Mouse (Mus musculus) forebrain, postnatal 0 days (tissue): ENCODE measurements at regions not wholly inside any gene's neighbourhood (a gene's known extent, or its start where the extent isn't known, plus 50 kb on each side); places are given as distances from the start of the nearest gene placed in this dataset.

Source experiments
- ATAC-seq: fragments of 200-750 bp; cut with Nextera tagmentation; 2 replicates; pipeline ENCODE4 v1.8.0; 2017; ENCODE audit warnings: mild to moderate bottlenecking, moderate library complexity
- DNase-seq: peaks from one replicate; pipeline ENCODE4 v3.0.0-alpha.2; 2015
- H3K27ac ChIP-seq: fragments of 300-500 bp; sonication (generic); 2 replicates; pipeline ENCODE4 v1.5.1; 2014; ENCODE audit warnings: low read depth, mild to moderate bottlenecking, antibody characterized with exemption, low read length, moderate library complexity, mixed read lengths
- H3K27me3 ChIP-seq: fragments of 300-500 bp; sonication (generic); 2 replicates; pipeline ENCODE4 v1.6.1; 2014; ENCODE audit warnings: mild to moderate bottlenecking, low read length, mixed read lengths; ENCODE audit not compliant: insufficient read depth
- H3K36me3 ChIP-seq: fragments of 300-500 bp; sonication (generic); 2 replicates; pipeline ENCODE4 v1.6.1; 2014; ENCODE audit warnings: mild to moderate bottlenecking, moderate library complexity; ENCODE audit not compliant: insufficient read depth
- H3K4me1 ChIP-seq: fragments of 300-500 bp; sonication (generic); 2 replicates; pipeline ENCODE4 v1.6.1; 2014; ENCODE audit warnings: antibody characterized with exemption; ENCODE audit not compliant: insufficient read depth
- H3K4me2 ChIP-seq: fragments of 300-500 bp; sonication (generic); 2 replicates; pipeline ENCODE4 v1.6.1; 2014; ENCODE audit warnings: low read depth, mild to moderate bottlenecking, moderate library complexity
- H3K4me3 ChIP-seq: fragments of 300-500 bp; sonication (generic); 2 replicates; pipeline ENCODE4 v1.5.1; 2014; ENCODE audit warnings: low read depth, low read length, mixed read lengths
- H3K9ac ChIP-seq: fragments of 300-500 bp; sonication (generic); 2 replicates; pipeline ENCODE4 v1.6.1; 2014; ENCODE audit warnings: mild to moderate bottlenecking
- H3K9me3 ChIP-seq: fragments of 300-500 bp; sonication (generic); 2 replicates; pipeline ENCODE4 v1.6.1; 2016; ENCODE audit warnings: low read length
- CTCF ChIP-seq: sonication (generic); IDR thresholded peaks from 2 replicates; pipeline ENCODE4 v1.5.1; 2016; ENCODE audit warnings: antibody characterized with exemption, control low read depth, low read depth
- WGBS: fragments of 180-500 bp; shearing (Covaris S2); extraction: QIAGEN DNeasy Blood & Tissue Kit; methylation state at CpG from one replicate; pipeline ENCODE4 v1.1.7; 2014; 5-methylcytosine and 5-hydroxymethylcytosine counted together

DNA sequence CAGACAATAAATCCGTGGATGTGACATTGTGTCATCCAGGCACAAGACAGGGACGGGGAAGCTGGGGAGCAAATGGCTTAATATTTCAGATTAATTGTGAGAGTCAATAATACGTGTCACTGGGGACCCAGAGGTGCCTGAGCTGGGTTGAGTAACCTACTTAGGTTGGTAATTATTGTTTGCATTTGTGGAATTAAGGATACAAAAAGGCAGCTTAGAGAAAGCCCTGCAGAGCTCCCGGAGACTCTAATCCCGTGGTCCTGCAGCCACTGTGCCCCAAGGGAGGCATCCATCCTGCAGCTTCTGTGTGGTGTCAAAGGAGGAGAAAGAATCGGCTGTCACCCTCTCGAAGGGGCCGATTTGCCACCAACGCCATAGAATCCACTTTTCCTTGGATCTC, 139.3 kb upstream of the Kazn start:
- DNase-seq, result no peak
- no peak for ATAC-seq
- no peaks in the 10 kb centered on the region for H3K4me1 ChIP-seq
- H3K4me3 ChIP-seq, result no peak overlapping the region
- WGBS, result 13% methylated on average over 9 of the region's 9 CpGs
- H3K27ac ChIP-seq, result no peak overlapping the region
- no peaks in the 10 kb centered on the region for H3K36me3 ChIP-seq
- TF ChIP-seq CTCF, result no peak
- no peak overlapping the region for H3K4me2 ChIP-seq
- H3K9me3 ChIP-seq, result no peaks in the 10 kb centered on the region
- no peaks in the 10 kb centered on the region for H3K27me3 ChIP-seq
- no peak overlapping the region for H3K9ac ChIP-seq

DNA sequence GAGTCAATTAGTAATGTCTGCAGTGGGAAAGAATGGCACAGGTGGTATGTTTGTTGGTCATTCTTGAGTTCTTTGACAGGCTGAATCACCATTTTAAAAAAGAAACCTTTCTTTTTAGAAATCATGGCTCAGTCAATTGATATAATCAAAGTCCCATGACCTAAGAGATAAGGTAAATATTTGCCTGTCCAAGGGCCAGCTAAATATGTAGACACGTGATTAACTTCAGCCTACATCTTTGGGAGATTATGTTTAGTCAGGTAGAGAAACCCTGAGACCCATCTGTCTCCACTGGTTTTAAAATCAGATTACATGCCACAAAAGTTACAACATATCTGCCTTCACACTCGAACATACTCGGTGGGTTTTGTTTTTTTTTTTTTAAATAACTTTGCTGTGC, 128.6 kb upstream of the Kazn start:
- Histone ChIP-seq H3K9me3 (0 out of 2 replicates have a peak, but pooled peaks cover 4% of the 10 kb centered on the region), H3K4me3 (no peak overlapping the region), H3K27me3 (no peaks in the 10 kb centered on the region), H3K9ac (no peak overlapping the region), H3K4me2 (no peak overlapping the region), H3K27ac (no peak overlapping the region), H3K36me3 (no peaks in the 10 kb centered on the region), H3K4me1 (0 out of 2 replicates have a peak, but pooled peaks cover under 1% of the 10 kb centered on the region)
- no peak for ATAC-seq
- no peak for TF ChIP-seq CTCF
- no peak for DNase-seq
- 85% methylated on average over 3 of the region's 3 CpGs for WGBS

DNA sequence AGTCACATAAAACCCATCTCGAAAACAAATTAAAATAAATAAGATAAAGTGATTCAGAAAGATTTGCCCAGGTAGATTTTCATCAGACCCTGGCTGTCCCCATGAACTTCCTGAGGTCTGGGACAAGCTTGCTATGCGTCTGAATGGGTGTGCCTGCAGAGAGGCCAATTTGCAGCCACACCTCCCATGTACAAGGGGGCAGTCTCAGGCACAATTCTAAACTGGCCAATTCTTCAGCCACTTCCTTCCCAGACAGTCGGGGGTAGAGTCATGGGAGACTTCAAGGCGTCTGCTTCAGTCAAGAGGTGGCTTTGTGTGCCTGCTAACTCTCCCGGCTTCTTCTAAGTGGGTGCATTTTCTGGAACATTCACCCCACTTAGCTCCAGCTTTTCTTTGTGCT, 122.9 kb upstream of the Kazn start:
- Histone ChIP-seq H3K4me2 (no peak overlapping the region), H3K36me3 (no peaks in the 10 kb centered on the region), H3K27me3 (no peaks in the 10 kb centered on the region), H3K9me3 (0 out of 2 replicates have a peak, but pooled peaks cover 4% of the 10 kb centered on the region), H3K9ac (no peak overlapping the region), H3K4me3 (no peak overlapping the region), H3K4me1 (0 out of 2 replicates have a peak, but pooled peaks cover 3% of the 10 kb centered on the region), H3K27ac (no peak overlapping the region)
- DNase-seq (no peak), ATAC-seq (peak; percentile 66)
- WGBS, result 30% methylated on average over 5 of the region's 5 CpGs
- no peak for TF ChIP-seq CTCF

DNA sequence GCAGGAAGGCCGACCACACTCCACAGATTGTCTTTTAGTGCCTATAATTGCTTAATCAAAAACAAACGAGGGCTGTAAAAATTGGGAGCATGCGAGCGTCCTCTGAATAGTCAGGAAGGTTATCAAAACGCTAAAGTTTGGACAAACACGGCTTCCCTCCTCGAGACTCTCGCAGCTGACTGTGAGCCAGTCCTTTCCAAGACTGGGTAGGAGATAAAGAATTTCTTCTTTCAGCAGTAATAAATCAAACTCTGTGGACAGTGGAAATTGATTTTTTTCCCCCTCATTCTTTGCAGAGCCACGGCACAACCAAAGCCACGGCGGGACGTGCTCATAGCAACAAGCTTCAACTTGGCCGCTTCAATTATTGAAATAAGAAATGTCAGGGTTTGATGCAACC, 119.7 kb upstream of the Kazn start:
- Histone ChIP-seq H3K9me3 (0 out of 2 replicates have a peak, but pooled peaks cover 4% of the 10 kb centered on the region), H3K4me1 (0 out of 2 replicates have a peak, but pooled peaks cover 3% of the 10 kb centered on the region), H3K9ac (no peak overlapping the region), H3K27ac (no peak overlapping the region), H3K4me2 (no peak overlapping the region), H3K4me3 (no peak overlapping the region), H3K36me3 (no peaks in the 10 kb centered on the region), H3K27me3 (no peaks in the 10 kb centered on the region)
- ATAC-seq (no peak), DNase-seq (no peak)
- 55% methylated on average over 13 of the region's 13 CpGs for WGBS
- no peak for TF ChIP-seq CTCF

- no peak for TF ChIP-seq CTCF
- H3K36me3 ChIP-seq, result no peaks in the 10 kb centered on the region
- no peak for ATAC-seq
- no peak overlapping the region for H3K9ac ChIP-seq
- no peaks in the 10 kb centered on the region for H3K9me3 ChIP-seq
- H3K4me2 ChIP-seq, result no peak overlapping the region
- no peaks in the 10 kb centered on the region for H3K27me3 ChIP-seq
- DNase-seq, result no peak
- H3K27ac ChIP-seq, result no peak overlapping the region
- WGBS, result 88% methylated on average over 8 of the region's 8 CpGs
- H3K4me3 ChIP-seq, result no peak overlapping the region
- no peaks in the 10 kb centered on the region for H3K4me1 ChIP-seq
Measured at GRCm38 (mm10) chr4:142355387-142355786, 116.2 kb upstream of the Kazn start.

DNA sequence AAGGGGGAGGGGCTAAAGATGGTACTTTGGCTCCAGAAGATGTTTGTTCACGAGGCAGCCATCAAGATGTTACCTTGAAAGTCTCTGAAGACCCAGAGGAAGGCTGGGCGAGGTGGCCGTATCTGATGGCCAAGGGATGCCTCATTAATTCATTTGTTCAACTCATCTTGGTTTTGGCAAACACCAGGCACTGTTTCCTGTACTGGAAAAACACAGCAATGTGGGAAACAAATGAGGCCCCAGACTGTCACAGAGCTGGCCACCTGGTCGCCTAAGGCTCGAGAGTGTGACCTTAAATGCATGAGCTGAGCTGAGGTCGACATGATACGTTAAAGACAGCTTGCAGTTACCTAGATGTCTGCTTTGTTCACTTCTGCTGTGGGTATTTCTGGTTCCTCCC, 114.3 kb upstream of the Kazn start:
- H3K4me1 ChIP-seq, result no peaks in the 10 kb centered on the region
- H3K27me3 ChIP-seq, result no peaks in the 10 kb centered on the region
- H3K9ac ChIP-seq, result no peak overlapping the region
- no peaks in the 10 kb centered on the region for H3K36me3 ChIP-seq
- no peak for TF ChIP-seq CTCF
- DNase-seq, result no peak
- no peak overlapping the region for H3K27ac ChIP-seq
- no peak overlapping the region for H3K4me2 ChIP-seq
- 81% methylated on average over 7 of the region's 7 CpGs for WGBS
- ATAC-seq, result no peak
- H3K4me3 ChIP-seq, result no peak overlapping the region
- H3K9me3 ChIP-seq, result no peaks in the 10 kb centered on the region

GRCm38 (mm10) chr4:142351831-142352230, 112.6 kb upstream of the Kazn start:
- DNase-seq (no peak), ATAC-seq (no peak)
- Histone ChIP-seq H3K9me3 (no peaks in the 10 kb centered on the region), H3K4me3 (no peak overlapping the region), H3K9ac (no peak overlapping the region), H3K27me3 (no peaks in the 10 kb centered on the region), H3K36me3 (no peaks in the 10 kb centered on the region), H3K27ac (no peak overlapping the region), H3K4me1 (no peaks in the 10 kb centered on the region), H3K4me2 (no peak overlapping the region)
- no peak for TF ChIP-seq CTCF
- WGBS, result 74% methylated on average over 3 of the region's 3 CpGs

- Histone ChIP-seq H3K27ac (no peak overlapping the region), H3K27me3 (no peaks in the 10 kb centered on the region), H3K36me3 (no peaks in the 10 kb centered on the region), H3K9me3 (no peaks in the 10 kb centered on the region), H3K4me1 (no peaks in the 10 kb centered on the region), H3K4me2 (no peak overlapping the region), H3K9ac (no peak overlapping the region), H3K4me3 (no peak overlapping the region)
- 93% methylated on average over 8 of the region's 8 CpGs for WGBS
- DNase-seq (no peak), ATAC-seq (no peak)
- no peak for TF ChIP-seq CTCF
Measured at GRCm38 (mm10) chr4:142350986-142351385, 111.8 kb upstream of the Kazn start.
